Mouse (Mus musculus) ES-E14 (cell line): Measurements from ENCODE around the gene Proser2. TPM values are rescaled to one million over a fixed set of nuclear protein-coding genes. Genes with fewer than 3 reads are reported as not detected.

Source experiments
- DNase-seq: peaks from one replicate; pipeline ENCODE4 v3.0.0-alpha.2; 2013; ENCODE audit warnings: low read depth, low spot score
- H3K27ac ChIP-seq: 2 replicates; pipeline ENCODE4 v1.5.1; 2012; ENCODE audit warnings: low read depth, mild to moderate bottlenecking, low read length, moderate library complexity, mixed read lengths; ENCODE audit not compliant: poor library complexity, insufficient read depth, severe bottlenecking
- H3K36me3 ChIP-seq: 2 replicates; pipeline ENCODE4 v1.6.1; 2012; ENCODE audit warnings: mild to moderate bottlenecking, low read length, moderate library complexity, mixed read lengths; ENCODE audit not compliant: control insufficient read depth, poor library complexity, insufficient read depth, severe bottlenecking
- H3K4me1 ChIP-seq, 2 experiments: fragments of 150-350 bp in 1 of 2; sonication (generic) in 1 of 2; 2 replicates each; pipeline ENCODE4 v1.6.1; 2012; ENCODE audit warnings: low read length in 2 of 2, mild to moderate bottlenecking in 1 of 2, mixed read lengths in 1 of 2; ENCODE audit not compliant: control insufficient read depth in 2 of 2, insufficient read depth in 2 of 2, poor library complexity in 1 of 2
- H3K4me3 ChIP-seq, 2 experiments: fragments of 150-350 bp in 1 of 2; sonication (generic) in 1 of 2; 2 replicates each; pipeline ENCODE4 v1.5.1; 2012; ENCODE audit warnings: low read length in 2 of 2, low read depth in 1 of 2, mild to moderate bottlenecking in 1 of 2, mixed read lengths in 1 of 2; ENCODE audit not compliant: insufficient read depth in 1 of 2, poor library complexity in 1 of 2, severe bottlenecking in 1 of 2
- H3K9ac ChIP-seq: 2 replicates; pipeline ENCODE4 v1.6.1; 2012; ENCODE audit warnings: low read depth, mild to moderate bottlenecking, low read length, mixed read lengths; ENCODE audit not compliant: poor library complexity, insufficient read depth, severe bottlenecking
- H3K9me3 ChIP-seq: fragments of 150-350 bp; sonication (generic); 2 replicates; pipeline ENCODE4 v1.6.1; 2012; ENCODE audit warnings: low read depth, mild to moderate bottlenecking, low read length; ENCODE audit not compliant: control insufficient read depth, insufficient read depth
- CHD2 ChIP-seq: IDR thresholded peaks from 2 replicates; pipeline ENCODE4 v1.6.1; 2014; ENCODE audit warnings: mild to moderate bottlenecking, low read depth, low read length, inconsistent platforms
- HCFC1 ChIP-seq: IDR thresholded peaks from 2 replicates; pipeline ENCODE4 v1.6.1; 2012; ENCODE audit warnings: low read length, inconsistent platforms, borderline replicate concordance; ENCODE audit not compliant: insufficient read depth
- MAFK ChIP-seq: IDR thresholded peaks from 2 replicates; pipeline ENCODE4 v1.6.1; 2014; ENCODE audit warnings: mild to moderate bottlenecking, low read depth, low read length, inconsistent platforms; ENCODE audit not compliant: insufficient read depth
- ZC3H11A ChIP-seq: IDR thresholded peaks from 2 replicates; pipeline ENCODE4 v1.6.1; 2012; ENCODE audit warnings: low read depth, mild to moderate bottlenecking, inconsistent platforms, low read length, borderline replicate concordance
- ZNF384 ChIP-seq: IDR thresholded peaks from 2 replicates; pipeline ENCODE4 v1.6.1; 2012; ENCODE audit warnings: low read depth, low read length, inconsistent platforms
- in situ Hi-C, 2 experiments: fragments of 600-800 bp; cut with MboI; formaldehyde crosslinking; loops; one replicate each; pipeline ENCODE4 v1.15.1; 2025; ENCODE audit warnings: low sequenced_read_pairs in 2 of 2, inconsistent platforms in 1 of 2; ENCODE audit not compliant: unreplicated experiment in 2 of 2
- total RNA-seq: library from RNA; depleted of rRNA; stranded (reverse); fragments of 300-350 nt; gene quantifications from 2 replicates; pipeline ENCODE4 v1.2.3, GENCODE M21; 2012

Gene Proser2
- total RNA-seq, 1 experiment = 1.9 TPM

DNA sequence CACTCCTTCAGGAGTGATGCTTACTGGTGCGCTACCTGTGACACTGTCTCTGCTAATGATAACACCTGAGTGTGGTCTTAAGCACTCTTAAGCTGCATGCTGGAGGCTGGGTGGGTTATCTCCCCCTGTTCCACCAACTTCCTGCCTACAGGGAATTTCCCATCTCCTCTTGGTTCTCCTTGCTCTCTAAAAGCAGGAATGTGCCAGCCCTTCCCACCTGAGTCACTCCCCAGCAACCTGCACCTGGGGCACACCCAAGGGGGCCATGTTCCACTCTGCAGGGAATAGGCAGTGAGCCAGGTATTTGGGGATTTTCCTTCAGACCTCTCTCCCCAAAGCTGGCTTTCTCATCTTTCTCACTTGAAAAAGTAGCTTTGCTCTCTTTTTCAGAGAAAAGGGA lies 50.0 kb downstream of the Proser2 start:
- Histone ChIP-seq H3K4me3 (no peak overlapping the region), H3K9ac (no peak overlapping the region), H3K27ac (no peak overlapping the region), H3K36me3 (no peaks in the 10 kb centered on the region), H3K4me1 (peaks cover 0 to 4% of the 10 kb centered on the region in 2 experiments; a peak in 2 of 4 replicates), H3K9me3 (no peaks in the 10 kb centered on the region)
- no peak for DNase-seq
- TF ChIP-seq CHD2 (no peak), ZNF384 (no peak), HCFC1 (no peak), ZC3H11A (no peak), MAFK (no peak)
- in situ Hi-C loops = no loop called here

DNA sequence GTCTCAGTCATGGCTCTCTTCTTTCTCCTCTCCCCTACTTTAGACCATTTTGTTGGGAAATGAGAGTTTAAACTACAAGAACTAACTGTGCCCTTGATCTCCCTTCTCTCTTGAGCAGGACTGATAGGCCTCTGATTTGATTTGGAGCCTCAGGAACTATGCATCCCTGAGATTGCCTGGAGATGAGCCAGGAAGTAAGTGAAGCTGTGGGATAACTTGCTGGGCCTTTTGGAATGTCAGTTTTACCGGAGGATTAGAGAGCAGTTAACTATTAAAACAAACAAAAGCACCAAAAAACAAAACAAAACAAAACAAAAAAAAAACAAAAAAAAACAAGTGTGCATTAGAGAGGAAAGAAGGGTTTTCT lies 54.5 kb downstream of the Proser2 start:
- no peaks in the 10 kb centered on the region for H3K9me3 ChIP-seq

DNA sequence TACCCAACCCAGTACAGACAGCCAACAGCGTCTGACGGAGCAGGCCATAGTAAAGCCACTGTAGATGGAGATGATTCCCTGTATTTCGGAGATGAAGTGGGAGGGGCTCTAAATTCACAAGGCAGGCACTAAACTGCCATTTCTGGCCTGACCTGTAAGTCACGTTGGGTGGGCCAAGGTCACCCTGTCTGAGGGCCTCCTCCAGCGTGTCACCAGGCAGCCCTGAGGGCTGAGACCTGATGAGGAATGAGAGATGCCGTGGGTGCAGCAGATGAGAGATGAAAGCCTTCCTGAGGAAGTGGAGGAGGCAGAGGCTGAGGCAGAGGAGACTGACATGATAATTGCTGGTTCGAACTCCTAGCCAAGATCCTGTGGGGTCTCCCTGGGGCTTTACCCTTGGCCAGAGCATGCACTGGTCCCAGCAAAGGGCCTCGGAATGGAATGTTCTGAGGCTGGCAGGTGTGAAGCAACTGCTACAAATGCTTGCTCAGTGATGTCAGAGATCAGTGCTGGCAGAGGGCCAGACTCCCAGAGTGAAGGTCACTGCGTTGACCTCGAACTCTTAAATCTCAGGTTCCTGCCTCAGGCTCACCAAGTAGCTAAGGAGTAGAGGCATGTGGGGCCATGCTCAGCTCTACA lies 55.0 kb downstream of the Proser2 start:
- Histone ChIP-seq H3K36me3 (no peaks in the 10 kb centered on the region), H3K4me1 (peaks cover 2 to 21% of the 10 kb centered on the region in 2 experiments; a peak in 3 of 4 replicates), H3K27ac (no peak overlapping the region), H3K9ac (no peak overlapping the region), H3K4me3 (no peak overlapping the region), H3K9me3 (no peaks in the 10 kb centered on the region)
- in situ Hi-C loops = no loop called here
- no peak for DNase-seq
- TF ChIP-seq CHD2 = no peak
- TF ChIP-seq MAFK = no peak
- TF ChIP-seq ZNF384 = no peak
- TF ChIP-seq ZC3H11A = no peak
- no peak for TF ChIP-seq HCFC1

More for the DNA sequence above, 54.5 kb downstream of the Proser2 start:
- TF ChIP-seq MAFK (no peak), HCFC1 (no peak), CHD2 (no peak), ZNF384 (no peak), ZC3H11A (no peak)
- no peaks in the 10 kb centered on the region for H3K36me3 ChIP-seq
- in situ Hi-C loops = no loop called here
- H3K4me3 ChIP-seq = no peak overlapping the region
- peaks cover 2 to 21% of the 10 kb centered on the region in 2 experiments; a peak in 3 of 4 replicates for H3K4me1 ChIP-seq
- H3K9ac ChIP-seq = no peak overlapping the region
- DNase-seq = no peak
- H3K27ac ChIP-seq = no peak overlapping the region; the same call in 1 of the 2 replicates

DNA sequence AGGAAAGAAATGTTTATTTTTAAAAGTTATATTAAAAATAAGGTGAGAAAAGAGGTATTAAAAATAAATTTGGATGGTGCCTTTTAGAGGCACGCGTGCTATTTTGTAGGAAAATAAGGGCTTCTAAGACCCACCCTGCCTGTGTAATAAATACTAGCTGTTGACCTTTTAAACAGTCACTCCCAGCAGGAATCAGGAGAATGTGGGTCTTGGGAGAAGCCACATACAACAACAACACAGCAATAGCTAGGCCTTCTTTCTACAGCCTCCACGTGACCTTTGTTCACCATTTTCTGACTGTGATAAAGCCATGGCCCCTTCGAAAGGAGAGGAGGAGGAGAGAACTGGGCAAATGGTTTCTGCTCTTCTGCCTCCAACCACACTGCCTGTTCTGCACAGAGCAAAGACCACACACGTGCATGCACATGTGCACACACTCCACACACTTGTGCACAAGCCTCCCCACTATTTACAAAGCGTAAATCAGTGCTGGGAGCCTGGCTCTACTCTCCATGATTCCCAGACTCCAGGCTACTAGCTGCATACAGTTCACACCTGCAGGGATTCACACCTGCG lies 57.2 kb downstream of the Proser2 start:
- Histone ChIP-seq H3K4me3 (no peak overlapping the region), H3K9me3 (no peaks in the 10 kb centered on the region), H3K36me3 (no peaks in the 10 kb centered on the region), H3K9ac (no peak overlapping the region), H3K4me1 (peaks cover 2 to 20% of the 10 kb centered on the region in 2 experiments; a peak in 3 of 4 replicates), H3K27ac (no peak overlapping the region)
- no peak for TF ChIP-seq ZC3H11A
- TF ChIP-seq ZNF384 = no peak
- TF ChIP-seq CHD2 = no peak
- no peak for TF ChIP-seq HCFC1
- TF ChIP-seq MAFK = no peak
- in situ Hi-C loops = no loop called here
- DNase-seq = no peak
